Mouse (Mus musculus): ENCODE results near the gene Mmp8. TPM values are rescaled to one million over a fixed set of nuclear protein-coding genes. Genes with fewer than 3 reads are reported as not detected.

The Mmp8 gene
- under 1 TPM in 1 of 2 experiments, not detected in 1; 0.23 TPM for total RNA-seq (2023)

GRCm38 (mm10) chr9:7558221-7559017, at the start of gene Mmp8:
Gene Mmp8, plus strand, starts transcription at chr9:7558456.

GRCm38 (mm10) chr9:7571162-7571561, 12.9 kb downstream of the Mmp8 start, which contains the start of gene Mmp27:
Gene Mmp27, plus strand, starts transcription at chr9:7571396.

Other genes starting within 250 kb of the Mmp8 start
- gene Mmp12, start 214.1 kb upstream of the Mmp8 start, total RNA-seq (2023): 1 to 10 TPM in 1 of 2 experiments, not detected in 1; 1.3 TPM
- not detected for gene Mmp1b, start 170.4 kb upstream of the Mmp8 start, total RNA-seq (2023)
- gene Mmp3, start 112.6 kb upstream of the Mmp8 start, total RNA-seq (2023): not detected
- not detected for gene Mmp10, start 56.1 kb upstream of the Mmp8 start, total RNA-seq (2023)
- gene Mmp27, start 12.9 kb downstream of the Mmp8 start, total RNA-seq (2023): not detected
- gene Mmp20, start 69.8 kb downstream of the Mmp8 start, total RNA-seq (2023): not detected
- not detected for gene Mmp7, start 133.6 kb downstream of the Mmp8 start, total RNA-seq (2023)
- gene Tmem123, start 205.6 kb downstream of the Mmp8 start, total RNA-seq (2023): 10 to 100 TPM; 82.8 to 89.7 TPM